Mouse (Mus musculus) heart, postnatal 0 days (tissue): ENCODE results near the gene Sirt5. TPM values are rescaled to one million over a fixed set of nuclear protein-coding genes. Genes with fewer than 3 reads are reported as not detected.

ENCODE experiments used
- ATAC-seq: fragments of 200-750 bp; cut with Nextera tagmentation; 2 replicates; pipeline ENCODE4 v1.8.0; 2017; ENCODE audit warnings: low read depth, moderate number of reproducible peaks, moderate library complexity; ENCODE audit not compliant: insufficient read depth
- DNase-seq: peaks from one replicate; pipeline ENCODE4 v3.0.0-alpha.2; 2016; ENCODE audit warnings: low spot score
- H3K27ac ChIP-seq: fragments of 300-500 bp; sonication (generic); 2 replicates; pipeline ENCODE4 v1.5.1; 2014; ENCODE audit warnings: low read depth, mild to moderate bottlenecking
- H3K27me3 ChIP-seq: fragments of 300-500 bp; sonication (generic); 2 replicates; pipeline ENCODE4 v1.6.1; 2014; ENCODE audit warnings: low read length, mixed read lengths; ENCODE audit not compliant: control insufficient read depth, insufficient read depth
- H3K36me3 ChIP-seq: fragments of 300-500 bp; sonication (generic); replicated peaks from 2 replicates; pipeline ENCODE4 v1.6.1; 2014; ENCODE audit warnings: low read length, mixed read lengths; ENCODE audit not compliant: control insufficient read depth, insufficient read depth
- H3K4me1 ChIP-seq: fragments of 300-500 bp; sonication (generic); 2 replicates; pipeline ENCODE4 v1.6.1; 2014; ENCODE audit warnings: antibody characterized with exemption; ENCODE audit not compliant: control insufficient read depth, insufficient read depth
- H3K4me2 ChIP-seq: fragments of 300-500 bp; sonication (generic); 2 replicates; pipeline ENCODE4 v1.6.1; 2014; ENCODE audit warnings: low read depth, mild to moderate bottlenecking, low read length, moderate library complexity
- H3K4me3 ChIP-seq: fragments of 300-500 bp; sonication (generic); 2 replicates; pipeline ENCODE4 v1.5.1; 2014; ENCODE audit warnings: low read depth, low read length
- H3K9ac ChIP-seq: fragments of 300-500 bp; sonication (generic); replicated peaks from 2 replicates; pipeline ENCODE4 v1.6.1; 2014; ENCODE audit warnings: low read depth, low read length, mixed read lengths
- H3K9me3 ChIP-seq: fragments of 300-500 bp; sonication (generic); replicated peaks from 2 replicates; pipeline ENCODE4 v1.6.1; 2016; ENCODE audit warnings: low read length; ENCODE audit not compliant: control insufficient read depth
- CTCF ChIP-seq: IDR thresholded peaks from 2 replicates; pipeline ENCODE4 v1.5.1; 2016; ENCODE audit warnings: antibody characterized with exemption, control low read depth, low read depth
- EP300 ChIP-seq: IDR thresholded peaks from 2 replicates; pipeline ENCODE4 v1.6.1; 2016; ENCODE audit warnings: antibody characterized with exemption, low read depth
- WGBS: fragments of 180-500 bp; shearing (Covaris S2); extraction: QIAGEN DNeasy Blood & Tissue Kit; methylation state at CpG from one replicate; pipeline ENCODE4 v1.1.7; 2014; 5-methylcytosine and 5-hydroxymethylcytosine counted together
- polyA plus RNA-seq: library from polyadenylated mRNA; unstranded; fragments of >200 nt; fragmentation: Nextera tagmentation; extraction: Ambion mirVana; gene quantifications from 2 replicates; pipeline ENCODE4 v1.2.1, GENCODE M21; 2015
- total RNA-seq: library from RNA; depleted of rRNA; stranded (reverse); fragments of >200 nt; gene quantifications from 2 replicates; pipeline ENCODE4 v1.2.3, GENCODE M21; 2014; ENCODE audit warnings: low replicate concordance

Sirt5 gene
- total and polyA plus RNA-seq, 2 experiments from 2014 or later: 47.0 to 60.4 TPM

GRCm38 (mm10) chr13:43356346-43357125 is 8.8 kb upstream of the Sirt5 start:
- H3K27me3 ChIP-seq: no peaks in the 10 kb centered on the region
- H3K4me1 ChIP-seq: peaks cover 6% of the 10 kb centered on the region; the same call in 1 of the 2 replicates
- TF ChIP-seq EP300: no peak
- no peak for TF ChIP-seq CTCF
- DNase-seq: no peak
- H3K9me3 ChIP-seq: no peaks in the 10 kb centered on the region
- WGBS: 86% methylated on average over 14 of the region's 14 CpGs
- H3K4me2 ChIP-seq: no peak overlapping the region
- no peak overlapping the region for H3K4me3 ChIP-seq
- no peak overlapping the region for H3K27ac ChIP-seq
- H3K36me3 ChIP-seq: no peaks in the 10 kb centered on the region
- no peak overlapping the region for H3K9ac ChIP-seq
- no peak for ATAC-seq

- no peak for DNase-seq
Observed at GRCm38 (mm10) chr13:43360534-43360933, 4.8 kb upstream of the Sirt5 start.

GRCm38 (mm10) chr13:43362353-43362752 is 2.9 kb upstream of the Sirt5 start:
- Histone ChIP-seq H3K9me3 (no peaks in the 10 kb centered on the region), H3K4me2 (no peak overlapping the region), H3K36me3 (no peaks in the 10 kb centered on the region), H3K27me3 (no peaks in the 10 kb centered on the region), H3K9ac (no peak overlapping the region), H3K4me1 (0 out of 2 replicates have a peak, but pooled peaks cover 5% of the 10 kb centered on the region), H3K4me3 (no peak overlapping the region), H3K27ac (no peak overlapping the region)
- TF ChIP-seq CTCF (no peak), EP300 (no peak)
- 63% methylated on average over 9 of the region's 9 CpGs for WGBS
- no peak for DNase-seq
- ATAC-seq: no peak

More at GRCm38 (mm10) chr13:43360534-43360933, 4.8 kb upstream of the Sirt5 start:
- H3K36me3 ChIP-seq: no peaks in the 10 kb centered on the region
- TF ChIP-seq EP300 (no peak), CTCF (no peak)
- no peak overlapping the region for H3K4me3 ChIP-seq
- H3K4me1 ChIP-seq: no peaks in the 10 kb centered on the region
- 38% methylated on average over 6 of the region's 6 CpGs for WGBS
- no peak overlapping the region for H3K27ac ChIP-seq
- H3K4me2 ChIP-seq: no peak overlapping the region
- no peaks in the 10 kb centered on the region for H3K27me3 ChIP-seq
- H3K9ac ChIP-seq: no peak overlapping the region
- no peak for ATAC-seq
- H3K9me3 ChIP-seq: no peaks in the 10 kb centered on the region

GRCm38 (mm10) chr13:43365825-43366184 is 509 bp downstream of the Sirt5 start:
- 13% methylated on average over 11 of the region's 11 CpGs for WGBS
- TF ChIP-seq EP300 (no peak), CTCF (no peak)

GRCm38 (mm10) chr13:43370063-43370462 is 4.8 kb downstream of the Sirt5 start:
- ATAC-seq (no peak), DNase-seq (no peak)
- Histone ChIP-seq H3K4me1 (0 out of 2 replicates have a peak, but pooled peaks cover 5% of the 10 kb centered on the region), H3K9me3 (no peaks in the 10 kb centered on the region), H3K27me3 (no peaks in the 10 kb centered on the region), H3K4me3 (no peak overlapping the region), H3K36me3 (peaks cover 28% of the 10 kb centered on the region), H3K27ac (no peak overlapping the region), H3K9ac (no peak overlapping the region), H3K4me2 (no peak overlapping the region)
- 72% methylated on average over 6 of the region's 6 CpGs for WGBS
- no peak for TF ChIP-seq CTCF
- TF ChIP-seq EP300: no peak

More at GRCm38 (mm10) chr13:43365825-43366184, 509 bp downstream of the Sirt5 start:
- Histone ChIP-seq H3K4me1 (0 out of 2 replicates have a peak, but pooled peaks cover 5% of the 10 kb centered on the region), H3K27me3 (no peaks in the 10 kb centered on the region), H3K9me3 (no peaks in the 10 kb centered on the region), H3K9ac (peak overlapping the region; percentile 74), H3K27ac (peak overlapping the region; percentile 77), H3K4me3 (peak overlapping the region; percentile 69), H3K36me3 (peaks cover 2% of the 10 kb centered on the region), H3K4me2 (peak overlapping the region; percentile 83)
- ATAC-seq (0 out of 2 replicates have a peak, but pooled peaks have one; percentile 2), DNase-seq (no peak)

GRCm38 (mm10) chr13:43372892-43373291 is 7.6 kb downstream of the Sirt5 start:
- H3K36me3 ChIP-seq: peaks cover 40% of the 10 kb centered on the region
- no peak overlapping the region for H3K4me3 ChIP-seq
- DNase-seq: no peak
- TF ChIP-seq CTCF: no peak; the same call in 1 of the 2 replicates
- TF ChIP-seq EP300: no peak
- WGBS: 83% methylated on average over 1 of the region's 1 CpGs
- no peak overlapping the region for H3K27ac ChIP-seq
- no peak overlapping the region for H3K4me2 ChIP-seq
- no peaks in the 10 kb centered on the region for H3K27me3 ChIP-seq
- no peak overlapping the region for H3K9ac ChIP-seq
- ATAC-seq: no peak
- no peaks in the 10 kb centered on the region for H3K4me1 ChIP-seq
- no peaks in the 10 kb centered on the region for H3K9me3 ChIP-seq
